Mouse (Mus musculus) monocyte, adult 5-6 weeks (primary cell): ENCODE measurements around the gene Pigf. TPM values are rescaled to one million over a fixed set of nuclear protein-coding genes. Genes with fewer than 3 reads are reported as not detected.

Experiments
- ATAC-seq: fragments of 153-309, 156-312 bp; replicated peaks from 2 replicates; pipeline ENCODE4 v1.8.0; 2017; ENCODE audit warnings: mild to moderate bottlenecking; ENCODE audit not compliant: low TSS enrichment, insufficient number of reproducible peaks, severe bottlenecking, poor library complexity, low FRiP score
- total RNA-seq: library from RNA; stranded (forward); fragments of 200-1000, 200-491, 200-594 nt; gene quantifications from 3 replicates; pipeline ENCODE4 v1.2.3, GENCODE M21; 2017

Pigf gene
- total RNA-seq, 1 experiment from 2014 or later: 30.8 TPM

DNA sequence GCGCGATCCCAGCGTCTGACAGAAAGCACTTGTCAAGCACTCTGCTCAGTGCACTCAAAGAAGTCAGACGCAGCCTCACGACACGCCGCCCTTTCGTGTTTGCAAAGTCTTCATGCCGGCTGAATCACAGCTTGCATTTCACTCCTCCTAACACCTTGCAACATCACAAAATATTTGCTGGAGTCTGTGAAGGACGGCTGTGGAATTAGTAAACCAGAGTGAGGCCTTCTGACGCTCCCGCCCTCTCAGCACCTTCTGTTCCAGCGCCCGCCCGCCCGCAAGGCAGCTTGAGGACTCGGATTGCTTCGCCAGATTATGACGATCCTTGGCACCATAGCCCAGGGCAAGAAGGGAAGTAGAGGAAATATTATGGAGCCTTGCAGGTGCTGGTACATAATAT lies 16.5 kb upstream of the Pigf start:
- ATAC-seq: no peak

DNA sequence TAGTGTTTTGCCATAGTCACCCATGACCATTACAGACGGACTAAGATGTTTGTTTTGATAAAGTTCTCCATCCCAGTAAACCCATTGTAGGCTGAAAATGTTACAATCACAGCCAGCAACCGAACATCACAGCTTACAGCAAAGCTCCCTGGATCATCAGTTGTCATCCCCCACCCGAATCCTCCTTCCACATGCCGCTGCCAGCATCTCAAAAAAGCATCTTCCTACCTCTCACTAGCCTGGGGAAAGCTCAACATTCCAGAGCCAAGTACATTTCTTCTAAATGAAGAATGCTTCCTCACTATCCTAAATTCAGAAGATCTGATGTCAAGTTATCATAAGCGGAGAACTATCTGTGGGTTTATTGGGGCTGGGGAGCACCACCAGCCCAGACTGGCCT lies 13.3 kb upstream of the Pigf start:
- ATAC-seq: no peak

DNA sequence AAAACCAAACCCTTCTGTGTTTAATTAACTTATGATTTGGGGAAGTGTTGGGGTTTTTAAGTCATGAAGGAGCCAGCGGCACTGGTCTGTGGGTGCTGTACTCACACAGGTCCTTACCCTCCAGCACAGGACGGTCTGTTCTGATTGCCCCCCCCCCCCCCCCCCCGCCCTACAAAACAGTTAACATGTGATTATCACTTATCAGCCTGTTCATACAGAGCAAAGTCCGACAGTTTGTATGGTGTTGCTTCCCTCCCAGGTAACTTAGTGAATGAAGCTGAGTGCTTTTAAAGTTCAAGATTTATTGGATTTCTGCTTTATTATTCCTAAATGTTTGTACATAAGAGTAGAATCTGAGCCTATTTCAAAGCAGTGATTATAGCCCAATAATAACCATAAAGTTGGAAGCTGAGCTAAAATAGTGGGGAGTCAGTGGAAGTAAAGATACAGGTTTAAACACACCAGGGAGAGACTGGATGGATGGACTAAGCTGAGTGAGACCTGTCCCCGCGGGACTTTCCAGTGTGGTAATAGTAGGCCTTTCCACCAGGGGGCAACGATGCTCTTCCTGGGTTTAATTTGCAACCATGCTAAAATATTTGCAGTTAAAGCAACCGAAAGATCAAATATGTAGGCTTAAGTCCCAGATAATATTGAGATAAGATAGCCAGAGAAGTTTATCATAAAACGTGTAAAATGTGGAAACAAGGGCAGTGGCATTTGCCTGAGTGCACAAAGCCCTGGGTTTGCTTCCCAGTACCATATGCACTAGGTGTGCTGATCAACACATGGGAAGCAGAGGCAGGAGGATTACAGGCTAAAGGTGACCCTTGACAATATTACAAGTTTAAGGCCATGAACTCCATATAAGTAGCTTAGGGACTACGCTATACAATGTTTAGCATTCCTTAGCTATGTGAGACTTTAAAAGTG lies 11.2 kb upstream of the Pigf start:
- ATAC-seq: peak; percentile 63; the same call in 1 of the 2 replicates

DNA sequence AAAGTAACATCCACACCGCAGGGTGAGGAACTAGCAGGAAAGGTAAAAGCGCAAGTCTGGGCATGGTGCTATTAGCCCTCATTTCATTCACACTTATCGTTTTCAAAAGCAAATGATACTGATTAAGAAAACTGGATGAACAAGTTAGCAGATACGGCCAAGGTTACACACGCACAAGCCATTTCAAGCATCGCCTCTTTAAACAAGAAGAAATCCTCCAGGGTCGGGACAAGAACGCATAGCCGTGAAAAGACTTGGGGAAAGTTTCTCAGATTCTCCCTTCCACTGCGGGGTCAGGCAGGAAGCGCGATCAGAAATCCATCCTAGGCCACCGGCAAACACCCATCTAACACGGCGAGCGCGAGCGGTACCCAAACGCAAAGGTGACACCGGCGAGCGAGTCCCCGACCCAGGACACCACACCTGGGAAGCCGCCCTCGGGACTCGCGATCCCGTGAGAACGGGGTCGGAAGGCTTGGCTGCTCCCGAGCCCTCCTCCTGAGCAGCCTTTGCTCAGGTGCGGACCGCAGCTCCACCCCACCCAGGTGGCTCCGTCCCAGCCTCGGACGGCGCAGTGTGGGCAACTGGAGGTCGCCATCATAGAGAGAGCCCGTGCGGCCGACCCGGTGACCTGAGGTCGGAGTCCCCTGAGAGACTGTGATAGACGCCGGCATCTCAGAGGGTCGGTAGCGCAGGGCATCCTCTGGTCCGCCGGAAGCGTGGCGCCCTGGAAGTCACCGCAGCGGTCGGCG lies 539 bp downstream of the Pigf start:
- ATAC-seq: peak; percentile 5; the same call in 1 of the 2 replicates

DNA sequence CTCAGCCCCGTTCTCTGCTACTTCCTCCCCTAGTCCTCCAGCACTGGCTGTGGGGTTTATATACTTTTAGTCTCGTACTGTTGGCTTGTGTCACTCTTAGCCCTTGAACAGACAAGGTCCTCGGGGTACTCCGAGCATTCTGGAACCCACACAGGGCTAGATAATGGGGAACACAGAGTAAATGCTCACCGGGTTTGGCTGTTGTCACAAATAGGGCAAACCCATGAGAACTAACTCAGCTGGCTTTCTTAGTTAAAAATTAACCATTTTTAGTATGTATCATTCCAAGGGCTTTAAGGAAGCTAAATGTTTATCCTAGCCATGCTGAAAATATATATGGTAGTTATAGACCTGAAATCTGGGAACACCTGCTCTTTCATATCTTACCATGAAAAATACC lies 5.5 kb downstream of the Pigf start:
- ATAC-seq: no peak

DNA sequence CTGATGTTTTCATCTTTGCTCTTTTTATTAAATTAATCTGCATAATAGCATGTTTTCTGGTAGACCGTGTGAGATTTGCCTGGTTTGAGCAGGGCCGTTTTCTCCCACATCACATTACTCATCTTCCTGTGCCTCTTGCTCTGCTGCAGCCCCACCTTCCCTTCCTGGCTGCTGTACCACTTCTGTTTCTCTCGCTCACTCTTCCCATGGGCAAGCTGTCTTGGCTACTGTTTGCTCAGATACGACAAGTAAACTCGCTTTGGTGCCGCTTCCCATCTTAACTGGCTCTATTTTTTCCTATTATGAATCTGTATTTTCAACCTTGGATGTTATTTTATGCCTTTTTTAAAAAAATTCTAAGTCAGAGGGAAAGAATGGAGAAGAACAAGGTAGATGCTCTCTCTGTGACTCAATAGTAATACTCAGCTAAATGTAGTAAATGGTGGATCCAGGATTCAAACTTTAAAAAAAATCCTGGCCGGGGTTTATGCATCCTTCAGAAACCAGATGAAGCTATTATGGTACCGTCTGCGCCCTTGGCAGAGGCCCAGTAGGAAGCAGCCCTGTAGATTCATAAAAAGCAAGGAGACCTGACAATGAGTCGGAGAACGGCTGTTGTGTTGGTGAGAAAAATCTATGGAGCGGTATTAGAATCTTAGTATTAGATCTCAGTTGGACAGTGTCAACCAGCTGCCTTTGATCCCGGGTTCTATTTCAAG lies 13.7 kb downstream of the Pigf start:
- no peak for ATAC-seq

DNA sequence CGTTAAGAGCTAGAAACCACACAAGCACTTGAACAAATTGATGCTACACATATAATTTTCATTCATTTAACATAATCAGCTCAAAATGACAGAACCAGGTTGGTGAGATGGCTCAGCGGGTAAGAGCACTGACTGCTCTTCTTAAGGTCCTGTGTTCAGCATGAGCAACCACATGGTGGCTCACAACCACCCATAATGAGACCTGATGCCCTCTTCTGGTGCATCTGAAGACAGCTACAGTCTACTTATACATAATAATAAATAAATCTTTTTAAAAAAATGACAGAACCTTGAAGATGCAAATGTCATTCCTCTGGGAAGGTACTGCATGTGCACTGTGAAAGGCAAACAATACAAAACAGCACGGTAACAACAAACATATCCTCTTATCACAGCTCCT lies 16.3 kb downstream of the Pigf start:
- no peak for ATAC-seq

DNA sequence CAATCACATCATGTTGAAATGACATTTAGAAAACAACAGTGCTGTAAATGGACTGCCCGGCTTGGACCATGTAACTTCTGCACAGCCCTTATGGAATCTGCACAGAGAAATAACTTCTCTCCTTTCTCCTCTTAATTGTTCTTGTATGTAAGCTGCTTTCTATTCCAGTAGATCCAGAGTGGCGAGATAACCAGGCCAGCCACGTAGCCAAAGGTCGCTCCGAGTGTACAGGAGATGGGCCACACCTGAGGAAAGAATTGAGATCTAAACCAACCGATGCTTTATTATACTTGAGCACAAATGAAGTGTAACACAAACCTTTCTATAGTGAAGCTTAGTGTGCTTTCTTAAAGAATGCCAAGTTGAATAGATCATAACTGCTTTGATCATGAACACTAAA lies 27.9 kb downstream of the Pigf start:
- no peak for ATAC-seq

DNA sequence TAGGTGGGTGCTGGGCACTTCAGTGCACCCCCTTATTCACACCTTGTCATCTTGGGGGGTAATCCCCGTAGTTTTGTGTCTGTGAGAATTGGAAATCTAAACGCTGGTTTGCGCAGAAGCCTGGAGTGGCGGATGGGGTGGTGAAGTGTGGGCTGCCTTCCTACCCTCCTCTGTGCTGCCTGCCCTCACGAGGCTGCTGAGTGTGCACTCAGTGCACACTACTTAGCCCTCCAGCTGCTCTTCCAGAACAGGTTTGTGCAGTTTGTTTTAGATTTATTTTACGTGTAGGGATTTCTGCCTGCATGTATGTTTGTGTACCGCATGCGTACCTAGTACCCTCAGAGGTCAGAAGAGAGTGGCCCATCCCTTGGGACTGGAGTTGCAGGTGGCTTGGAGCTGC lies 33.9 kb downstream of the Pigf start:
- ATAC-seq: no peak

DNA sequence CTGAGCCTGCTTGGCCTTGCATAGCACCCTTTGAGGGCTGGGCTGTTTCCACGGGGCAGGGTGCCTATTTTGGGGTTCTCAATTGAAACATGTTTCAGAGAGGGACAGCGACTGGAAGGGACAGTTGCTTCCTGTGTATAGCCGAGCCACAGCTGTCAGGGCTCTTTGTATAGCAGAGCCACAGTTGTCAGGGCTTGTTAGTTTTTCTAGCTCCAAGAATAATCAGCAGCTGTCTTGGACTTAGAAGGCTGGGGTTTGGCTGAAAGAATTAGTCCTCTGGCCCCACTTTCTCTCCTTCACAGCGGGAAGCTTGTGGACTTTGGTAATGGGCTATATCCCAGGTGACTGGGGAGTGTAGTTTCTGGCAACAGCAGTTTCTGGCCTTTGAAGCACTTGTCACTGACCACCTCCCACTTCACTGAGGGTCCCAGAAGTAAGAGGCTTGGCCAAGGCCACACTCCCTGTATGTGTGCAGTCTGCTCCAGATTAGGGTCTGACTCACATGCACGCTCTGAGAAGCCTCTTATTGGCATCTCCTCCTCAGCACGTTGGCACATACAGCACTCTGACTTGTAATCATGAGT lies 36.5 kb downstream of the Pigf start:
- no peak for ATAC-seq

DNA sequence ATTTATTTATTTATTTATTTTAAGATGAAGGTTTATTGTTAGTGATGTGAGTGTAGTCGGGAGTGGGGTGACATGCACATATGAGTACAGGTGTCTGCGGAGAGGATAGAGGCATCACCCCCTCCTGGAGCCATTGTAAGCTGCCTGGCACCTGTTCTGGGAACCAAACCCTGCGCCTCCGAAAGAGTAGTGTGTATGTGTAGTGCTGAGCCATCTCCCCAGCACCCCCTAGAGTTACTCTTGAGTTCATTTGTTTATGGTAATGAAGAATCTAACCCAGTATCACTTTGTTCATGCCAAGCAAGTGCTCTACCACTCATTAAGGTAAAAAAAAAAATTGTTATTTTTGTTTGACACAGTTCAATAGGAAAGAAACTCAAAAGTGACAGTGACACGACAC lies 37.0 kb downstream of the Pigf start:
- no peak for ATAC-seq

DNA sequence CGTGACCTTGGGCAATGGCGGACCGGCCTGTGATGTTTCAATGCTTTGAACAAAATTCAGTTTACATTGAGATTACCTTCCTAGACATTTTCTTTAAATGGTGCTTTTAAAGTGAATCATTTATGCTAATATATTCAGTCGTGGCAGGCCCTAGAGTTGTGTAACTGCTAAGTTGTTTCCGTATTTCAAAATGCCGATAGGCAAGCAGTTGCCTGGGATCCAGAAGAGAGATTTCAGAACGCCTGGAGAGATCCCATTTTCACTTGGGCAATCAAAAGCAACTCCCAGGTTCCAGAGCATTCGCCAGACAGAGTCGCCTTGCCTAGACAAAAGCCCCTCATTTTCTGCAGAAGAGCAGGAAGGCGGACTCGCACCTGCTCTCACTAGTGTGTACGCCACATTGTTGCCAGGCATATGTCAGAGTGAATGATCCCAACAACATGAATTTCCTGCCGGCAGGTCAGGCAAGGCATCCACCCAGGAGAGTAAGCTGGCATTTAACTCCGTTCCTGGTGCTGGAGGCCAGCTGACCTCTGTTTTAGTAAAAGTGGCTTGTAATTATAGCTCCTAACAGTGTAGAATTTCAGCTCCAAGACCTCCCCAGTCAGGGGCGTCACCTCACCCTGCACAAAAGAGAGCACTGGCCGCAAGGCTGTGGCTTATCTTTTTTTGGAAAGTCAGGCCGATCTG lies 38.6 kb downstream of the Pigf start:
- no peak for ATAC-seq

DNA sequence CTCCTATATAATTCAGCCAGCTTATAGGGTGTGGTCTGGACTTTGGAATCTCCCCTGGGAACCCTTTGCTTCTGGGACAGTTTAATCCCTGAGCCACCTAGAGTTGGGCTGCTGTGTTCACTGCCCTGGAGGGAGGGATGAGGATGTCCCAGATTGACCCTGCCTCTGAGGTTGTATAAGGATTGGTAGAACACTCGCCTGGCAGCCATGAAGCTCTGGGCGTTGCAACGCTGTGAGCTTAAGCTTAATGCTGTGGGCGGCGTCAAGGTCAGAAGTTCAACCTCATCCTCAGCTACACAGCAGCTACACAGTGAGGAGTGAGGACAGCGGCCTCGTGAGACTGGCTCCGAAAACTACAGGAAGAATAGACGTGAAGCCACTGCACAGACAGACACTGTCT lies 42.7 kb downstream of the Pigf start:
- no peak for ATAC-seq

DNA sequence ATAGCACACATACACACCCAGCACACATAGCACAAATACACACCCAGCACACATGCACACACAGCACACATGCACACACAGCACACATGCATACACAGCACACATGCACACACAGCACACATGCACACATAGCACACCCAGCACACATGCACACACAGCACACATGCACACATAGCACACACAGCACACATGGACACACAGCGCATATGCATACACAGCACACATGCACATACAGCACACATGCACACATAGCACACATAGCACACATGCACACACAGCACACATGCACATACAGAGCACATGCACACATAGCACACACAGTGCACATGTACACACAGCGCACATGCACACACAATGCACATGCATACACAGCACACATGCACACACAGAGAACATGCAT lies 43.5 kb downstream of the Pigf start:
- ATAC-seq: no peak

DNA sequence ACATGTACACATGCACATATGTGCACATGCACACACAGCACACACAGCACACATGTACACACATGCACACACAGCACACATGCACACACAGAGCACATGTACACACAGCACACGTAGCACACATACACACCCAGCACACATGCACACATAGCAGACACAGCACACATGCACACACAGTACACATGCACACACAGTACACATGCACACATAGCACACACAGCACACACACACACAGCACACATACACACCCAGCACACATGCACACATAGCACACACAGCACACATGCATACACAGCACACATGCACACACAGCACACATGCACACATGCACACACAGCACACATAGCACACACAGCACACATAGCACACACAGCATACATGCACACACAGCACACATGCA lies 44.0 kb downstream of the Pigf start:
- no peak for ATAC-seq

DNA sequence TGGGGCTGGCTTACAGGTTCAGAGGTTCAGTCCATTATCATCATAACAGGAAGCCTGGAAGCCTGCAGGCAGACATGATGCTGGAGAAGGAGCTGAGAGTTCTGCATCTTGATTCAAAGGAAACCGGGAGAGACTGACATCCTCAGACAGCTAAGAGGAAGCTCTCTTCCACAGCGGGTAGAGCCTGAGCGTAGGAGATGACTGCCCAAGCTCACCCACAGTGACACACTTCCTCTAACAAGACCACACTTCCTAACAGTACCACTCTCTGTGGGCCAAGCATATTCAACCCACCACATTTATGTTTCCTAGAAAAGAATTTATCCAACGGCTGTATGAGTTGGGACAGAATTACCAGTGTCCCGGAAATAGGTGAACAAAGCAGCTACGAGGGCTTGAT lies 46.7 kb downstream of the Pigf start:
- peak; percentile 64 for ATAC-seq

DNA sequence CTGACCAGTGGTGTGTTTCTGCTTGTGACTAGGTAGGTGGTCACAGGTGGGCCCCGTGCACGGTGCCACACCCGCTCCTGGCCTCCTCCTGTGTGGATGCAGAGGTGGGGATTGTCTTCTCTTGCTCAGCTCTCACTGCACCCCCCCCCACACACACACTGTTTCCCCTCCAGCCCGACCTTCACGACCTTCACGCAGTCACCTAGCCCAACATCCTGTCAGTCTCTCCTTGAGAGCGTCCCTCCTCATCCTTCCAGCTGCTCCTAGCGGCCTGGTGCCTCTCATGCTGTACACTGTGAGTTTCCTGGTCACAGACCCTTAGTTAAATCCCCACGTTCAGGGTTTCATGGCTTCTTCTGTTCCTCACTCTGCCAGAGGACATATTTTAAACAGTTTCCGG lies 48.8 kb downstream of the Pigf start:
- no peak for ATAC-seq

DNA sequence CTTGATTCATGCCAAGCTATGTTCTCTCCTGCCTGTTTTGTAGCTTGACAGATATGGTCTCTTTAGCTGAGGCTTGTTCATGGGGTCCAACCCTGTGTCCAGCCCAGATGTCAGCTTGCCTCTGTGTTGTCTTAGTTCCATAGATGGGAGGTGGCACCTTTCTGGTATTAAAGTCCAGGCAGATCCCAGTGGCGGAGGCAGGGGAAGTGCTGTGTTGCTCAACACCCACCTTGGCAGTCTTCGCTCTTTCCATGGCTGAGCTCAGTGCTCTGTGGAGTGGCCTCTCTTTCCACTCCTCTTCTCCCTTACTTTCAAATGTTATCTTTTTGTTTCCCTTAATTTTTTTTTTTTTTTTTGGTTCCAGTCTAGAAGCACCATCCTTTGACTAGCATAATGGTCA lies 52.1 kb downstream of the Pigf start:
- ATAC-seq: no peak

DNA sequence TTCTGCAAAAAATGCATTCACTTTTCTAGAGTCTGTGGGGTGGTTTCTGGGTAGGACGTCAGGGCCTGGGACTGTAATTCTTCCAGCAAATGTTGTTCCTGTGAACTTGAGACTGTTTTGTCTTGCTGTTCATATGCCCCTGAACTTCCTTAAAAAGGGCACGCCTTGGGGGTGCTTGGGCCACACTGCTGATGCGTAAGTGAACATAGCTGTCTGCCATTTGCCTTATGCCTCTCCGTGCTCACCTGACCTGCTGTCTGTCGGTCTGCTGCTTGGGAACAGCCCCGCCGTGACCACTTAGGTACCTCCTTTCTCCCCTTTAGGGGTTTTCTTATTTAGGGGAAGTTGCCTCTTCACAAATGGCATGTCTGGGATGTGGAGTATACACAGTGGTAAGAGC lies 53.3 kb downstream of the Pigf start:
- ATAC-seq: peak; percentile 20
